Mouse (Mus musculus) bone marrow macrophage, adult 2 months (primary cell): ENCODE data around the gene Trmt44. TPM values are rescaled to one million over a fixed set of nuclear protein-coding genes. Genes with fewer than 3 reads are reported as not detected.

Experiments
- H3K27ac ChIP-seq: 2 replicates; pipeline ENCODE4 v1.5.1; 2012; ENCODE audit warnings: low read depth, low read length; ENCODE audit not compliant: insufficient read depth
- H3K4me1 ChIP-seq: 2 replicates; pipeline ENCODE4 v1.6.1; 2012; ENCODE audit warnings: low read length; ENCODE audit not compliant: control insufficient read depth, insufficient read depth
- H3K4me3 ChIP-seq: 2 replicates; pipeline ENCODE4 v1.5.1; 2012; ENCODE audit warnings: mild to moderate bottlenecking, low read length, moderate library complexity; ENCODE audit not compliant: insufficient read depth
- CTCF ChIP-seq: IDR thresholded peaks from 2 replicates; pipeline ENCODE4 v1.5.1; 2012; ENCODE audit warnings: low read depth, mild to moderate bottlenecking, low read length, moderate library complexity
- POLR2A ChIP-seq: IDR thresholded peaks from 2 replicates; pipeline ENCODE4 v1.6.1; 2012; ENCODE audit warnings: mild to moderate bottlenecking, low read depth, low read length, borderline replicate concordance
- polyA plus RNA-seq: library from polyadenylated mRNA; stranded (reverse); fragments of >200 nt; gene quantifications from 2 replicates; pipeline ENCODE4 v1.2.4, GENCODE M21; 2012; ENCODE audit not compliant: missing spikeins, insufficient read depth, insufficient read length

Trmt44 gene
- polyA plus RNA-seq, 1 experiment, result 6.8 TPM

GRCm38 (mm10) chr5:35607784-35608183 lies 32.9 kb upstream of the Trmt44 start:
- TF ChIP-seq CTCF (no peak), POLR2A (no peak)
- Histone ChIP-seq H3K4me1 (peaks cover 10% of the 10 kb centered on the region; the same call in 1 of the 2 replicates), H3K27ac (no peak overlapping the region), H3K4me3 (no peak overlapping the region)

- Histone ChIP-seq H3K4me3 (no peak overlapping the region), H3K27ac (no peak overlapping the region)
- TF ChIP-seq CTCF, result no peak
- no peak for TF ChIP-seq POLR2A
Observed at GRCm38 (mm10) chr5:35606800-35607199, 31.9 kb upstream of the Trmt44 start.

DNA sequence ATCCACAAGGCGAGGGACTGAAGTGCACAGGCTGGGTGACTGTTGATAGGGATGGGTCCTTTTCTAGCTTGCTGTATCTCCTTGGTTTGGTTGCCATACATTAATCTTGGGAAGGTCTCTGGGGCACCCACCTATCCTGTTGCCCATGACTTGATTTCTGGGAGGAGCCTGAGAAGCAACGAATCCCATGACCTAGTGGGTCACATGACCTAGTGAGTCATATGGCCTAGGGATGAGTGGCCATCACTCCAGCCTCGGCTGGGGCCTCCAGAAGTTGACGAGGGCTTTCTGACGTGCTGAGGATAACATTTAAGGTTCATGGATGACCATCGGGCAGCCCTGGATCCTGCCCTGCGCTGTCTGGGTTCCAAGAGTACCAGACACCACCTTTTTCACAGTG lies 30.5 kb upstream of the Trmt44 start:
- Histone ChIP-seq H3K4me1 (peaks cover 10% of the 10 kb centered on the region; the same call in 1 of the 2 replicates), H3K4me3 (no peak overlapping the region), H3K27ac (no peak overlapping the region)
- TF ChIP-seq CTCF (no peak), POLR2A (no peak)

More at GRCm38 (mm10) chr5:35606800-35607199, 31.9 kb upstream of the Trmt44 start:
- peaks cover 10% of the 10 kb centered on the region; the same call in 1 of the 2 replicates for H3K4me1 ChIP-seq

DNA sequence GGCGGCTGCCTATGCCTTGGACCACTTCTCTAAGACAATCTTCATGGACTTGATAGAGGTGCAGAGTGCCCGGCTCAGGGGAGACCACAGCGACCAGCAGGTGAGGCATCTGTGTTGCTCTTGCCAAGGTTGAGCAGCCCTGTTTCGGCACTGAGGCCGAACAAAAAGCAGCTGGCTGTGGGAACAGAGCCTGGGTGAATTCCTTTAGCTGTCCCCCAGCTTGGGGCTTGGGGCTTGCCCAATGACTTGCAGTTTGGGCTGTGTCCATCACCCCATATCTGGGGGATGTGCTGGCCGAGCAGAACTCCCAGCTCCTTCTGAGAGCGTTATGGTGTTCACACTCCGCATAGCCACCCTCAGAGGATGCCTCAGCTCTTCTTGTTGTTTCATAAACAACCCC lies 26.7 kb upstream of the Trmt44 start:
- no peak overlapping the region for H3K4me3 ChIP-seq
- no peak overlapping the region for H3K27ac ChIP-seq
- H3K4me1 ChIP-seq, result peaks cover 10% of the 10 kb centered on the region; the same call in 1 of the 2 replicates
- TF ChIP-seq CTCF (no peak), POLR2A (no peak)

DNA sequence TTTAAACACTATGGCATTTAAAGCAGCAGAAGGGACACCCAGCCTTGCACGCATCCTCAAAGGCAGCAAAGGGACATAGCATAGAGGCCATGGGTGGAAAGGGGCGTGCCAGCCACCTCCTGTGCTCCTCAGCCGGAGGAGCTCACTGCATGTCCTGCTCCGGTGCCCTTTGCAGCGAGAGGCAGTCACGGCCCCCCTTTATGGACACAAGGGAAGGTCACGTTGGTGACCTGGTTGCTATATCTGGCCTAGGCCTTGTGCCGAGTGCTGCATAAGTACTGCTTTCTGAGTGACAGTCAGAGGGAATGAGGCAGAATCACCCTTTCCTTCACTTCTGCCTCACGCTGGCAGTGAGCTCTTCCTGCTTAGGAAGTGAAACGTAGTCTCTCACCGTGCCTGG lies 25.4 kb upstream of the Trmt44 start:
- H3K4me1 ChIP-seq, result peaks cover 5% of the 10 kb centered on the region; the same call in 1 of the 2 replicates
- no peak for TF ChIP-seq POLR2A
- no peak for TF ChIP-seq CTCF
- H3K4me3 ChIP-seq, result no peak overlapping the region
- no peak overlapping the region for H3K27ac ChIP-seq

- no peaks in the 10 kb centered on the region for H3K4me1 ChIP-seq
- TF ChIP-seq POLR2A (no peak), CTCF (no peak)
- no peak overlapping the region for H3K4me3 ChIP-seq
- H3K27ac ChIP-seq, result no peak overlapping the region
Observed at GRCm38 (mm10) chr5:35596169-35597160, 21.6 kb upstream of the Trmt44 start.

- H3K4me3 ChIP-seq, result no peak overlapping the region
- TF ChIP-seq CTCF (peak; percentile 99), POLR2A (no peak)
- H3K27ac ChIP-seq, result no peak overlapping the region
- no peaks in the 10 kb centered on the region for H3K4me1 ChIP-seq
Observed at GRCm38 (mm10) chr5:35595706-35596105, 20.8 kb upstream of the Trmt44 start.

DNA sequence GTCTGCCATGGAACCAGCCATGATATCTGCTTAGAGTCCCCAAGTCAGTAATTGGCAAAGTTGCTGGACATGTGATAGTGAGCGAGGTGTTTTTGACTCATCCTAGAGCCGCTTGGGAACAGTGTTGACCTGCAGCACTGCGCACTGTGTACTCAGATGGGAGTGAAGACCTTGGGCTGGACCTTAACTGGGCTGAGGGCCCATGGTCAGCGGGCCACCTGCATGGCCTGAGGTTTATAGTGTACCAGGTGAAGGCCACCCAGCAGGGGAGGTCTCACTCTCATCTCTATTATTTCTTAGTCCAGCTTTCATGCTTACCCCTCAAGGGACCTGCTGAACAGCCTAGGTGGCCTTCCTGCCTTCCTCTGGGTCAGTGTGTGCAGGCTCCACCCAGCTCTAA lies 19.9 kb upstream of the Trmt44 start:
- TF ChIP-seq POLR2A, result no peak
- TF ChIP-seq CTCF, result no peak

GRCm38 (mm10) chr5:35593272-35593671 lies 18.4 kb upstream of the Trmt44 start:
- no peak overlapping the region for H3K4me3 ChIP-seq
- no peak overlapping the region for H3K27ac ChIP-seq
- H3K4me1 ChIP-seq, result no peaks in the 10 kb centered on the region
- TF ChIP-seq POLR2A (no peak), CTCF (no peak)

More for the DNA sequence above, 19.9 kb upstream of the Trmt44 start:
- H3K27ac ChIP-seq, result no peak overlapping the region
- no peak overlapping the region for H3K4me3 ChIP-seq
- H3K4me1 ChIP-seq, result no peaks in the 10 kb centered on the region

DNA sequence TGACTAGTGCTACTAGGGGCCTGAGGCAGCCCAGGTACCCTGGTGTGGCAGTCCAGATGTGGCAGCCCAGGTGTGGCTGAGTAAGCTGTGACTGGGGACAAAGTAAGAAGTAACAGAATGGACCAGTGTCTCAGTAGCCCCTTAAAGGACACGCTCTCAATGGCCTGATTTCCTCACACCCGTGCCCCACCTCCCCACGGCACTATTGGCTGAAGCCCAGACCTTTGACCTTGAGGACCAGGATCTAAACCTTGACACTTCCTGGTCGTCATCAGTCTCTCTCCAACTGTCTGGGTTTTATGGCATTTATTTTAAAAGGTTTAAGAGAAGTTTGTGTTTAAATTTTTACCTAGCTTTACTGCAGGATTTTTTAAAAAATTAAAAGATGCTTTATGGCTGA lies 18.0 kb upstream of the Trmt44 start:
- Histone ChIP-seq H3K4me1 (no peaks in the 10 kb centered on the region), H3K27ac (no peak overlapping the region), H3K4me3 (no peak overlapping the region)
- TF ChIP-seq CTCF, result no peak
- TF ChIP-seq POLR2A, result no peak
